ENCODE assay signal across 14 mouse cellular contexts in the genomic region with DNA sequence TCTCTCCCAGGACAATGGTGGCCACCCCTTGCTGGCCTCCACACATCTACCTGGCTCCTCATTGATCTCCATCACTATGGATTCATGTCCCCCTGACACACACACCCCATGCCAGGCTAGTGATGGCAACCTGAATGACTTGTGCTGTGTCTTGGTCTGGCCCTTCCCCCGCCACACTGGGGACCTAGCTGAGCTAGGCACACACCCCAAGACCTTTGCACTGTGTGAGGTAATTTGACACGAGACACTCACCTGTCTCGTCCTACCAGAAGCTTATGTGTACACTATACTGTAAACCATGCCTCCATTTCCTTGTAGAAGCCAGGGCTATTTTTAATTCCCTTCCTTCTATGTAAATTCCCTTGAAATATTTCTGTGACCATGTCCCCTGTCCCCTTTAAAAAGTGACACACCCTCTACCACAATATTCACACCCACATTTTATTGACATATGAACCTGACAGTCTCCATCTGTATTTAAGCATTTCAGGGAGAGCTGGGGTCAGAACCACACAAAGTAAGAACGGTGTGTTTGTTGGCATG.
"Had no signal": no experiment of that assay in that cellular context is flagged by ENCODE, and none has a peak within 500 bp of the region (broad histone marks: within the 10 kb centered on the region; RNA-seq: fewer than 3 reads in every experiment).

No protein-coding gene starts in this region.

- H3K36me3 ChIP-seq: neural tube, embryonic 13.5 days had no signal

- H3K4me2 ChIP-seq: midbrain, embryonic 11.5 days; neural tube, embryonic 13.5 days had no signal

- H3K9ac ChIP-seq: liver, embryonic 14.5 days; neural tube, embryonic 13.5 days had no signal

- H3K4me3 ChIP-seq: neural tube, embryonic 13.5 days had no signal

- ATAC-seq: inflammation-experienced regulatory T-cells, adult 6 months; midbrain, embryonic 16.5 days had no signal

- H3K27me3 ChIP-seq: neural tube, embryonic 13.5 days had no signal

- H3K27ac ChIP-seq: kidney, postnatal 0 days; liver, embryonic 14.5 days; neural tube, embryonic 13.5 days had no signal

- DNase-seq: kidney, adult 8-10 months; kidney, postnatal 4 days; left cerebral cortex, postnatal 4 days; lung, postnatal 36 days; retina, postnatal 1 day; right cerebral cortex, postnatal 4 days; thymus, adult 2 months; thymus, postnatal 25 days had no signal

- H3K4me1 ChIP-seq: neural tube, embryonic 13.5 days had no signal
